Mouse (Mus musculus) stomach, postnatal 0 days (tissue): ENCODE data around the gene Rgl3. TPM values are rescaled to one million over a fixed set of nuclear protein-coding genes. Genes with fewer than 3 reads are reported as not detected.

Source experiments
- ATAC-seq: fragments of 200-750 bp; cut with Nextera tagmentation; 2 replicates; pipeline ENCODE4 v1.8.0; 2017; ENCODE audit not compliant: low FRiP score, low TSS enrichment
- DNase-seq: peaks from one replicate; pipeline ENCODE4 v3.0.0-alpha.2; 2016; ENCODE audit warnings: low spot score
- H3K27ac ChIP-seq: fragments of 300-500 bp; sonication (generic); replicated peaks from 2 replicates; pipeline ENCODE4 v1.5.1; 2014; ENCODE audit warnings: mild to moderate bottlenecking, control low read depth
- H3K27me3 ChIP-seq: fragments of 300-500 bp; sonication (generic); 2 replicates; pipeline ENCODE4 v1.6.1; 2014; ENCODE audit warnings: low read length; ENCODE audit not compliant: control insufficient read depth, insufficient read depth
- H3K36me3 ChIP-seq: fragments of 300-500 bp; sonication (generic); 2 replicates; pipeline ENCODE4 v1.6.1; 2014; ENCODE audit warnings: low read length, mixed read lengths; ENCODE audit not compliant: control insufficient read depth, insufficient read depth
- H3K4me1 ChIP-seq: fragments of 300-500 bp; sonication (generic); replicated peaks from 2 replicates; pipeline ENCODE4 v1.6.1; 2014; ENCODE audit warnings: antibody characterized with exemption; ENCODE audit not compliant: control insufficient read depth, insufficient read depth
- H3K4me2 ChIP-seq: fragments of 300-500 bp; sonication (generic); replicated peaks from 2 replicates; pipeline ENCODE4 v1.6.1; 2014; ENCODE audit warnings: low read depth, mild to moderate bottlenecking, control low read depth, moderate library complexity
- H3K4me3 ChIP-seq: fragments of 300-500 bp; sonication (generic); 2 replicates; pipeline ENCODE4 v1.5.1; 2014; ENCODE audit warnings: low read depth, low read length, control low read depth
- H3K9ac ChIP-seq: fragments of 300-500 bp; sonication (generic); 2 replicates; pipeline ENCODE4 v1.6.1; 2014; ENCODE audit warnings: mild to moderate bottlenecking, low read length, control low read depth, mixed read lengths
- H3K9me3 ChIP-seq: fragments of 300-500 bp; sonication (generic); 2 replicates; pipeline ENCODE4 v1.6.1; 2016; ENCODE audit warnings: low read length; ENCODE audit not compliant: control insufficient read depth
- CTCF ChIP-seq: IDR thresholded peaks from 2 replicates; pipeline ENCODE4 v1.5.1; 2016; ENCODE audit warnings: antibody characterized with exemption, low read depth, mild to moderate bottlenecking, moderate library complexity
- EP300 ChIP-seq: optimal IDR thresholded peaks from 2 replicates; pipeline ENCODE3; 2016; ENCODE audit warnings: antibody characterized with exemption
- WGBS: fragments of 180-500 bp; shearing (Covaris S2); extraction: QIAGEN DNeasy Blood & Tissue Kit; methylation state at CpG from one replicate; pipeline ENCODE4 v1.1.7; 2014; 5-methylcytosine and 5-hydroxymethylcytosine counted together
- polyA plus RNA-seq: library from polyadenylated mRNA; unstranded; fragments of >200 nt; fragmentation: Nextera tagmentation; extraction: Ambion mirVana; gene quantifications from 2 replicates; pipeline ENCODE4 v1.2.1, GENCODE M21; 2015

The Rgl3 gene
- polyA plus RNA-seq, 1 experiment from 2014 or later, result 2.7 TPM

GRCm38 (mm10) chr9:21932445-21933137, 56.7 kb downstream of the Rgl3 start:
- Histone ChIP-seq H3K9ac (no peak overlapping the region), H3K4me2 (no peak overlapping the region), H3K4me3 (no peak overlapping the region), H3K4me1 (0 out of 2 replicates have a peak, but pooled peaks cover 2% of the 10 kb centered on the region), H3K27ac (no peak overlapping the region), H3K9me3 (no peaks in the 10 kb centered on the region), H3K27me3 (no peaks in the 10 kb centered on the region), H3K36me3 (no peaks in the 10 kb centered on the region)
- WGBS, result 47% methylated on average over 12 of the region's 12 CpGs
- no peak for DNase-seq
- ATAC-seq, result no peak
- TF ChIP-seq EP300 (no peak), CTCF (no peak)

- Histone ChIP-seq H3K4me3 (no peak overlapping the region), H3K36me3 (no peaks in the 10 kb centered on the region), H3K4me2 (no peak overlapping the region), H3K9ac (no peak overlapping the region), H3K27me3 (no peaks in the 10 kb centered on the region), H3K4me1 (0 out of 2 replicates have a peak, but pooled peaks cover 2% of the 10 kb centered on the region), H3K27ac (no peak overlapping the region), H3K9me3 (no peaks in the 10 kb centered on the region)
- WGBS, result 56% methylated on average over 2 of the region's 2 CpGs
- TF ChIP-seq CTCF, result no peak
- no peak for TF ChIP-seq EP300
- ATAC-seq, result no peak
- DNase-seq, result no peak
These were observed 57.2 kb downstream of the Rgl3 start for GRCm38 (mm10) chr9:21932006-21932405.

- 73% methylated on average over 3 of the region's 3 CpGs for WGBS
- Histone ChIP-seq H3K4me2 (no peak overlapping the region), H3K27me3 (no peaks in the 10 kb centered on the region), H3K27ac (no peak overlapping the region), H3K36me3 (no peaks in the 10 kb centered on the region), H3K9me3 (no peaks in the 10 kb centered on the region), H3K4me1 (0 out of 2 replicates have a peak, but pooled peaks cover 6% of the 10 kb centered on the region), H3K9ac (no peak overlapping the region), H3K4me3 (no peak overlapping the region)
- no peak for DNase-seq
- TF ChIP-seq CTCF (no peak), EP300 (no peak)
- ATAC-seq, result no peak
These were observed 60.0 kb downstream of the Rgl3 start for GRCm38 (mm10) chr9:21929208-21929607.

- H3K27me3 ChIP-seq, result no peaks in the 10 kb centered on the region
- no peaks in the 10 kb centered on the region for H3K9me3 ChIP-seq
- TF ChIP-seq EP300 (no peak), CTCF (no peak)
- peak; percentile 95 for DNase-seq
- H3K9ac ChIP-seq, result peak within 1 kb of the TSS; percentile 60
- H3K4me1 ChIP-seq, result 0 out of 2 replicates have a peak, but pooled peaks cover 6% of the 10 kb centered on the region
- peak within 1 kb of the TSS; percentile 47 for H3K4me3 ChIP-seq
- H3K27ac ChIP-seq, result peak within 1 kb of the TSS; percentile 79
- WGBS, result 1% methylated on average over 28 of the region's 28 CpGs
- peak; percentile 96 for ATAC-seq
- H3K4me2 ChIP-seq, result peak within 1 kb of the TSS; percentile 60
- H3K36me3 ChIP-seq, result no peaks in the 10 kb centered on the region
These were observed 62.0 kb downstream of the Rgl3 start, which contains the start of the genes Ccdc159 and Tmem205 for GRCm38 (mm10) chr9:21927208-21927753. Gene Ccdc159, plus strand, starts transcription at chr9:21927471. Gene Tmem205, minus strand, starts transcription at chr9:21927556.

- ATAC-seq, result no peak
- Histone ChIP-seq H3K4me1 (0 out of 2 replicates have a peak, but pooled peaks cover 6% of the 10 kb centered on the region), H3K27ac (peak overlapping the region; percentile 79), H3K27me3 (no peaks in the 10 kb centered on the region), H3K4me3 (peak overlapping the region; percentile 47), H3K9ac (peak overlapping the region; percentile 60), H3K9me3 (no peaks in the 10 kb centered on the region), H3K36me3 (no peaks in the 10 kb centered on the region), H3K4me2 (peak overlapping the region; percentile 60)
- no peak for TF ChIP-seq EP300
- no peak for TF ChIP-seq CTCF
- DNase-seq, result no peak
- WGBS, result under 1% methylated on average over 6 of the region's 6 CpGs
These were observed 62.5 kb downstream of the Rgl3 start for GRCm38 (mm10) chr9:21926784-21927183.

- 60% methylated on average over 6 of the region's 6 CpGs for WGBS
- peak overlapping the region; percentile 60 for H3K4me2 ChIP-seq
- DNase-seq (peak; percentile 50), ATAC-seq (no peak)
- peak overlapping the region; percentile 23; the same call in 1 of the 2 replicates for H3K9ac ChIP-seq
- no peaks in the 10 kb centered on the region for H3K36me3 ChIP-seq
- no peaks in the 10 kb centered on the region for H3K9me3 ChIP-seq
- no peaks in the 10 kb centered on the region for H3K27me3 ChIP-seq
- peak overlapping the region; percentile 47 for H3K4me3 ChIP-seq
- peak overlapping the region; percentile 79; the same call in 1 of the 2 replicates for H3K27ac ChIP-seq
- TF ChIP-seq CTCF, result no peak
- TF ChIP-seq EP300, result no peak
- H3K4me1 ChIP-seq, result 0 out of 2 replicates have a peak, but pooled peaks cover 6% of the 10 kb centered on the region
These were observed 63.1 kb downstream of the Rgl3 start for GRCm38 (mm10) chr9:21926155-21926554.
